Mouse (Mus musculus) kidney, postnatal 0 days (tissue): ENCODE data around the gene Sema3c. TPM values are rescaled to one million over a fixed set of nuclear protein-coding genes. Genes with fewer than 3 reads are reported as not detected.

Experiments
- ATAC-seq: fragments of 200-750 bp; cut with Nextera tagmentation; replicated peaks from 2 replicates; pipeline ENCODE4 v1.8.0; 2017; ENCODE audit warnings: low read depth, moderate number of reproducible peaks, moderate TSS enrichment, moderate library complexity; ENCODE audit not compliant: low FRiP score
- DNase-seq: peaks from one replicate; pipeline ENCODE4 v3.0.0-alpha.2; 2016; ENCODE audit warnings: low spot score
- H3K27ac ChIP-seq: fragments of 300-500 bp; sonication (generic); 2 replicates; pipeline ENCODE4 v1.5.1; 2014; ENCODE audit warnings: mild to moderate bottlenecking
- H3K27me3 ChIP-seq: fragments of 300-500 bp; sonication (generic); 2 replicates; pipeline ENCODE4 v1.6.1; 2014; ENCODE audit warnings: low read length, mixed read lengths; ENCODE audit not compliant: insufficient read depth
- H3K36me3 ChIP-seq: fragments of 300-500 bp; sonication (generic); 2 replicates; pipeline ENCODE4 v1.6.1; 2014; ENCODE audit warnings: low read length, mixed read lengths; ENCODE audit not compliant: insufficient read depth
- H3K4me1 ChIP-seq: fragments of 300-500 bp; sonication (generic); replicated peaks from 2 replicates; pipeline ENCODE4 v1.6.1; 2014; ENCODE audit warnings: antibody characterized with exemption, low read length, mixed read lengths; ENCODE audit not compliant: insufficient read depth
- H3K4me2 ChIP-seq: fragments of 300-500 bp; sonication (generic); 2 replicates; pipeline ENCODE4 v1.6.1; 2014; ENCODE audit warnings: mild to moderate bottlenecking, low read length, moderate library complexity, mixed read lengths
- H3K4me3 ChIP-seq: fragments of 300-500 bp; sonication (generic); replicated peaks from 2 replicates; pipeline ENCODE4 v1.5.1; 2014; ENCODE audit warnings: low read depth, low read length
- H3K9ac ChIP-seq: fragments of 300-500 bp; sonication (generic); 2 replicates; pipeline ENCODE4 v1.6.1; 2014; ENCODE audit warnings: low read depth, low read length
- H3K9me3 ChIP-seq: fragments of 300-500 bp; sonication (generic); replicated peaks from 2 replicates; pipeline ENCODE4 v1.6.1; 2016; ENCODE audit warnings: low read length, inconsistent platforms, mixed read lengths
- CTCF ChIP-seq: IDR thresholded peaks from 2 replicates; pipeline ENCODE4 v1.5.1; 2016; ENCODE audit warnings: antibody characterized with exemption, low read depth, mild to moderate bottlenecking, moderate library complexity
- WGBS: fragments of 180-500 bp; shearing (Covaris S2); extraction: QIAGEN DNeasy Blood & Tissue Kit; methylation state at CpG from one replicate; pipeline ENCODE4 v1.1.7; 2014; 5-methylcytosine and 5-hydroxymethylcytosine counted together
- polyA plus RNA-seq: library from polyadenylated mRNA; unstranded; fragments of >200 nt; fragmentation: Nextera tagmentation; extraction: Ambion mirVana; gene quantifications from 2 replicates; pipeline ENCODE4 v1.2.1, GENCODE M21; 2015

Gene Sema3c
- polyA plus RNA-seq, 1 experiment from 2014 or later: 63.6 TPM

DNA sequence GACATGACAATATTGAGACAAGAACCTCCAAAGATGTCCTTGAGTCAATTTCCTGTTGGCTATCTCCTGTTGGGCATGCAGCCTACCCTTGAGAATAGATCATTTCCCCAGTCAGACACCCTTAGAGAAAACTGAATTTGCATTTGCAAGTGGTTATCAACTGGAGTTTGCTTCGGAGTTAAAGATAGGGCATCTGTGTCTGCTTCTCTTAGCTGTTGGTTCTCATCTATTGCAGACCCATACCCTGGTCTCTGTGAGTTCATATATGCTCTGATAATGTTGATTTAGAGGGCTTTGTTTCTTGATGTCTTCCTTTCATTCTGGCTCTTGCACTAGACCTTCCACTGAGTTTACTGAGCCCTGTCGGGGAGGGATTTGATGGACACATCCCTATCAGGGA lies 106.8 kb downstream of the Sema3c start:
- 93% methylated on average over 2 of the region's 2 CpGs for WGBS
- Histone ChIP-seq H3K4me2 (no peak overlapping the region), H3K36me3 (no peaks in the 10 kb centered on the region), H3K27me3 (no peaks in the 10 kb centered on the region), H3K9me3 (no peaks in the 10 kb centered on the region), H3K4me3 (no peak overlapping the region), H3K9ac (no peak overlapping the region), H3K4me1 (no peaks in the 10 kb centered on the region), H3K27ac (no peak overlapping the region)
- ATAC-seq (no peak), DNase-seq (no peak)
- TF ChIP-seq CTCF: no peak

DNA sequence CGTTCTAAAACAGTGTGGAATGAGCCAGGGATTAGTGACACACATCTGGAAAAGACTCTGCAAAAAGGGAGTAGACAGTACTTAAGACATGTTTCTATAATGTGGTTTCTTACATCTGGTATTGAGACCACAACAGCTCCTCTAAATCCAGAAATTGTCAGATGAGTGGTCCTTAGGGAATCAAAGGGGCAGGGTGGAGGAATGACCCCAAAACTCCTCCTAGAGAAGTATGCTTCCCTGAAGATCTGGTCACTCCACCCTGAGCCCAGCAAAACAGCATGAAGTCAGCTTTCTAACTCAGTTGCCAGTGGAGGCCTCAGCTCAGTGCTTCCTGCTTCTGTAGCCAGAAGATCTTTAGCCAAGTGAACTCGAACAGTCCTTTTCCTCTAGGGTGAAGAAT lies 115.0 kb downstream of the Sema3c start:
- Histone ChIP-seq H3K36me3 (no peaks in the 10 kb centered on the region), H3K9ac (no peak overlapping the region), H3K27me3 (no peaks in the 10 kb centered on the region), H3K4me1 (no peaks in the 10 kb centered on the region), H3K4me2 (no peak overlapping the region), H3K9me3 (no peaks in the 10 kb centered on the region), H3K27ac (0 out of 2 replicates have a peak overlapping the region, but pooled peaks have one; percentile 8), H3K4me3 (no peak overlapping the region)
- 0 out of 2 replicates have a peak, but pooled peaks have one; percentile 25 for ATAC-seq
- 58% methylated on average over 2 of the region's 2 CpGs for WGBS
- DNase-seq: peak; percentile 33
- TF ChIP-seq CTCF: no peak

GRCm38 (mm10) chr5:17689604-17690003 lies 115.5 kb downstream of the Sema3c start:
- H3K9ac ChIP-seq: no peak overlapping the region
- no peak overlapping the region for H3K4me2 ChIP-seq
- H3K36me3 ChIP-seq: no peaks in the 10 kb centered on the region
- WGBS: 58% methylated on average over 5 of the region's 5 CpGs
- DNase-seq: peak; percentile 56
- H3K4me1 ChIP-seq: no peaks in the 10 kb centered on the region
- H3K27ac ChIP-seq: 0 out of 2 replicates have a peak overlapping the region, but pooled peaks have one; percentile 8
- no peak overlapping the region for H3K4me3 ChIP-seq
- TF ChIP-seq CTCF: no peak
- peak; percentile 36; the same call in 1 of the 2 replicates for ATAC-seq
- H3K9me3 ChIP-seq: no peaks in the 10 kb centered on the region
- no peaks in the 10 kb centered on the region for H3K27me3 ChIP-seq

DNA sequence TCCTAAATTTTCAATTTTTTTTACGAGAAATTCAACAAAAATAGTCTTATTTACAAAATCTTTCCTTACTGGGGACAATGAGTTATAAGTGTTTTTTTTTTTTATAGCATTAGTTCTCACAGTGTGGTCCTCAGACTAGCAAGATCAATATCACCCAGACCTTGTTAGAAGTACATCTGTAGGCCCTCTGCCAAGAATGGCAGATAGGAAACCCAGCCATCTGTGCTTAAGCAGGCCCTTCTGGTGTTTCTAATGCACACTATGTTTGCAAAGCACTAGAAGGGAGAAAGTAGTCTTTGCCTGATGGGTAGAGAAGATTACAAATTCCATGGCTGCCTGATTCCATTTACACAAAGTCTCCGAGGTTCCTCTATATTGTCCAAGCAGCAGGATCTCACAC lies 121.3 kb downstream of the Sema3c start:
- Histone ChIP-seq H3K4me2 (no peak overlapping the region), H3K27ac (no peak overlapping the region), H3K36me3 (no peaks in the 10 kb centered on the region), H3K9me3 (no peaks in the 10 kb centered on the region), H3K4me3 (no peak overlapping the region), H3K4me1 (no peaks in the 10 kb centered on the region), H3K27me3 (no peaks in the 10 kb centered on the region), H3K9ac (no peak overlapping the region)
- DNase-seq (no peak), ATAC-seq (no peak)
- no peak for TF ChIP-seq CTCF
- 73% methylated on average over 2 of the region's 2 CpGs for WGBS

DNA sequence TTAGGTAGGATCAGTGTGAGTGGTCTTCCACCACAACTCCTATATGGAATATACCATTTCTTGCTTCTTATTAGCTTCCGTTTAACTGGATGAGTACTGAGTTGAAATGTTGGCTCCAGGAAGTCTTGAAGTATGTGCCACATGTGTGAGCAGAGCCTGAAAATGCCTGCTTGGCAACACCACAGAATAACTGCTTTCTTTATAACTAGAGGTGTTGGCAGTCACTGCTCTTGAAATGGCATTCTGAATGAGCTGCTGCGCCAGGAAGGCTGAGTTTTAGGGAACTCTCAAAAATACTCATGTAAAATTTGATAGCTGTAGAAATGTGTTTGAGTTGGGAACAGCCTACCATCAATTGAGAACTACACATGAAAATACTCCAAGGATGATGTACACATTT lies 124.8 kb downstream of the Sema3c start:
- H3K36me3 ChIP-seq: no peaks in the 10 kb centered on the region
- TF ChIP-seq CTCF: no peak
- DNase-seq (no peak), ATAC-seq (no peak)
- H3K27ac ChIP-seq: no peak overlapping the region
- no peak overlapping the region for H3K9ac ChIP-seq
- no peaks in the 10 kb centered on the region for H3K9me3 ChIP-seq
- no peak overlapping the region for H3K4me3 ChIP-seq
- H3K4me1 ChIP-seq: no peaks in the 10 kb centered on the region
- H3K27me3 ChIP-seq: no peaks in the 10 kb centered on the region
- WGBS: 91% methylated on average over 2 of the region's 2 CpGs
- H3K4me2 ChIP-seq: no peak overlapping the region

DNA sequence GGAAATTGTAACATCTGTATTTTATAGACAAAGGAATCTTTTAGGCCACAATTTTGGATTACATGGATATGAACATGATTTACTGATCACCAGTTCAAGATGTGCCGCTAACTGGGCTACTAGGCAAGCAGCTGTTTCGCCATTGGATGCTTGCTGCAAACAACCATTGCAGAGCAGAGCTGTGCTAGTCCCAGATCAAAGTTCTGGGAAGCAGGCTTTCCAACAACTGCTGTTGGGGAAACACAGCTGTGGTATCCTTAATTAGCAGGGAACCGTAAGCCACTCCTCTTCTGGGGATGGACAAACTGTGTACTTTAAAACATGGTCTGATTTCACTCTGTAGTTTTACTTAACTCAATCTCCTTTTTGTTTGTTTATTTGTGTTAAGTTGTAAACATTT lies 130.1 kb downstream of the Sema3c start:
- no peaks in the 10 kb centered on the region for H3K9me3 ChIP-seq
- H3K4me2 ChIP-seq: no peak overlapping the region
- 37% methylated on average over 3 of the region's 3 CpGs for WGBS
- no peak overlapping the region for H3K27ac ChIP-seq
- DNase-seq (no peak), ATAC-seq (no peak)
- H3K9ac ChIP-seq: no peak overlapping the region
- no peaks in the 10 kb centered on the region for H3K4me1 ChIP-seq
- no peak for TF ChIP-seq CTCF
- no peaks in the 10 kb centered on the region for H3K36me3 ChIP-seq
- no peak overlapping the region for H3K4me3 ChIP-seq
- H3K27me3 ChIP-seq: no peaks in the 10 kb centered on the region

DNA sequence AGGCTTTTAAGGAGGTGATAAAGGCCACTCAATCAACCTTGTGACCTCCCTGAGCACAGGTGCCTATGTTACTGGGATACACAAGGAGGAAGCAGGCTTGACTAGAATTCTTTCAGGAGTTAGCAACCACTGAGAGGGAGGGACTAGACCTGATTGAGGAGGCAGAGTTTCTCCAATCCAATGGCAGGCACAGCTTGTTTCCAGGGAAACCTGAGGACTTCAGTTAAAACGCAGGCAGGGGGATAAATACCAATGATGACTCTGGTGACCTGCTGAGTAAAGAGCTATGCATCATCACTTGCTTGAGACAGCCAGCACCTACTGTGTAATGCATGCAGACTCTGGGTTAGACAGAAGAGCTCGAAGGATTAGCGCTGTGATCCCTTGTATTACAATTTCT lies 133.0 kb downstream of the Sema3c start:
- Histone ChIP-seq H3K36me3 (no peaks in the 10 kb centered on the region), H3K9ac (no peak overlapping the region), H3K27ac (no peak overlapping the region), H3K4me1 (no peaks in the 10 kb centered on the region), H3K4me2 (no peak overlapping the region), H3K4me3 (no peak overlapping the region), H3K27me3 (no peaks in the 10 kb centered on the region), H3K9me3 (no peaks in the 10 kb centered on the region)
- DNase-seq (no peak), ATAC-seq (no peak)
- TF ChIP-seq CTCF: no peak
- WGBS: 70% methylated on average over 3 of the region's 3 CpGs
